Mouse (Mus musculus): Measurements from ENCODE around the gene Pnpla5. TPM values are rescaled to one million over a fixed set of nuclear protein-coding genes. Genes with fewer than 3 reads are reported as not detected.
"Not testable (repeated sequence)": the region's sequence is repeated elsewhere in the genome, so short reads cannot be mapped to it uniquely, and the experiment has no call there.

Gene Pnpla5
- 0.04 TPM in 1 of 2 replicates, not detected in the other for polyA plus RNA-seq (2012; rRNA removed)

DNA sequence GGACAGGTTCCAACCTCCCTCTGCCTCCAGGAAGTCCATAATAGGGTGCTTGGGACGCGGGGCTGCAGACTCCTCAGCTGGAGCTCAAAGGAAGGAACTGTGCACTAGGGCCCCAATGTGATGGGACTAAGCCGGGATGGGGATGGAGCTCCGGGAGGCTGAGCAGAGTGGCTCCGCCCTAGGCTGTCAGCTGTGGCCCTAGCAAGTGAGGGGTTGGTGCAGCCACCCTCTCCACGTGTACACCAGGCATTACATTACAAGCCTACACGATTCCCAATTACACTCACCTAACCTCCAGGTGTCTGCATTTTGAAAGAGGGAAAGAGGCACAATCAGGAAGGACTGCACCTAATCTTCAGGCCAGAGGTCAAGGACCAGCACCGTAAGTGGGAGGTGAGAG, at the start of gene Pnpla5:
TSS of gene Pnpla5 (minus strand) at position 101 of the 400 bp plus-strand sequence.
- no peak for DNase-seq (ENCODE audit: extremely low spot score in 1 of 2, low spot score in 1 of 2)

DNA sequence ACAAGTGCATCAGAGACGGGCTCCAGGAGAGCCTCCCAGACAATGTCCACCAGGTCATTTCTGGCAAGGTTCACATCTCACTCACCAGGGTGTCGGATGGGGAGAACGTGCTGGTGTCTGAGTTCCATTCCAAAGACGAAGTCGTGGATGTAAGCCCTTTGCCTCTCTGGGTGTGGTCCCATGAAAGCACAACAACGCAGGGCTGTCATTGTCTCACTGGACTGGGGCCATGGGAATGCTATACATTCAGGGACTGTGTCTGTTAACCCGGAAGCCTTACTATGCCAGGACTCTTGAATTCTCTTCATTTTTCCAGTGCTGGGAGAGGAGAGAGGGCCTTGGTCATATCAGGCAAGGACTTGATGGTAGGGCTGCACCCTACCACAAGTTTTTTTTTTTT, 48.2 kb upstream of the Pnpla5 start:
- DNase-seq (ENCODE audit: extremely low spot score in 1 of 2, low spot score in 1 of 2) = no peak

DNA sequence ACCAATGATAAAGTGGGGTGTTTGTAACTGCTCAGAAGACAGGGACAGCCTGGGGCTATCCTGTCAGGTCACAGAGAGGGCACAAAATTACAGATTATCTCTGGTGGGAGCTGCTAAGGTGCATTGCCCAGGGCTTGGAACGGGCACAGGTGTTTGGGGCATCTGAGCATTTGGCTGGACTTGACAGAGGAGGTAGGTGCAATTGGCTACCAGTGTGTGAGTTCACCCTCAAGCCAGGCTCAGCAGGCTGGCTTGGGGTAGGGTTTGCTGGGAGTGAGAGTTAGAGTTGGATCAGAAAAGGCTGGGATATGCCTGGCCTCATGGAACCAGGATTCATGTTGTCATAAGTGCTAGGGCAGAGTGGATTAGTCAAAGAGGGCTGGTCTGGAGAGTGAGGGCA, 46.5 kb upstream of the Pnpla5 start:
- no peak for DNase-seq (ENCODE audit: extremely low spot score in 1 of 2, low spot score in 1 of 2)

DNA sequence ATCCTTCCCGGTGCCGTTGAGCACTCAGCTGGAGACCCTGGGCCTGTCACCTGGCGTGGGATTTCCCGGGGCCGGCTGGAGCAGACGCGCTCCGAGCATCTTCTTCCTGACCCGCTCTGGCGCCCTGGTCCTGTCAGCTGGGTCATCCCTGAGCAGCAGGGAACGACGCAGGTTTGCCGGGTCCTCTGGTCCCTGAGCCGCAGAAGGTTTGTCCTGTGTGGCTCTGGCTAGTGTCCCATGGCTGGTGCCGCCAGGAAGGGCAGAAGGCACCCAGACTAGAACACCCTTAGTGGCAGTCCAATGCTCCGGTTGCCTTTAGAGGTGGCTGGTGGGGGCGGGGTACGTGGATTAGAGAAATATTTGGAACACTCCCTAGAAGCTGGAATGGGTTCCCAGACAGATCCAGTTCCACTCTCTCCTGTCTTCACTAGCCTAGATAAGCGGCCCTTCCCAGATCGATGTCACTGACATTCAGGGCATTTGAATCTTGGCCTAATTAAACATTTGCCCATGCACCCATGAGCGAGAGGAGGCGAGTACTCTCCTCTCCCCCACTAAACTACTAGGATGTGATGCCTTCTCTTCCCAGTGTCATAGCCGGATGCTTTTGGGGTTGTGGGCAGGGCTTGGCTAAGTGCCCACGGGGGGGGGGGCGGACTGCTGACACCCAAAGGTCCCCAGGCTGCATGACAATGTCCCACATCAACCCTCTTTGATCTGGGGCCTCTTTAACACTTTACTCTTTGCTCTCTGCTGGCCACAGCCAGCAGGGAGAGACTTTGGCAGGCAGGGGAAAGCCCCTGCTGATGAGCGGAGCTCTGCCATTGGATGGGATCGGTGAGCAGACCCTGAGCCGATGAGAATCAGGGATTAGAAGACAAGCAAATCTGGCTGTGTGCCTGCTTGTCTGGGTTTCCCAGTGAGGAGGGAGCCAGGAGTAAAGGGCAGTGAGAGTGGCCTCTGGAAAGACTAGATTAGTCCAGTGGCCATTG, 45.5 kb upstream of the Pnpla5 start:
- DNase-seq (ENCODE audit: extremely low spot score in 1 of 2, low spot score in 1 of 2) = peak in 1 of 2 experiments; percentile 35

DNA sequence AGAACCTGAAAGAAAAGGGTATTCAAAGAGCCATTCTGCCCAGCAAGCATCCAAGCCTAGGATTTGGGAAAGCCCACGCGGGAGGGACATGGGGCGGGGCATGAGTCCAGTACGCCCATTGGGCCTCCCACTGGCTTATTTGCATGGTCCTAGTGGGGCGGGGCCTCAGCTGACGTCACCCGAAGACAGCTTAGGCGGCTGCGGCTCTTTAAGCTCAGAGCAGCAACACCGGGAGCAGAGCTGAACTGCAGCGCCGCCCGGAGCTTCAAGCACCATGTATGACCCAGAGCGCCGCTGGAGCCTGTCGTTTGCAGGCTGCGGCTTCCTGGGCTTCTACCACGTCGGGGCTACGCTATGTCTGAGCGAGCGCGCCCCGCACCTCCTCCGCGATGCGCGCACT, 44.6 kb upstream of the Pnpla5 start, which contains the start of gene Pnpla3:
TSS of gene Pnpla3 (plus strand) at position 238 of the 400 bp plus-strand sequence.
- peak; percentile 97 for DNase-seq (ENCODE audit: extremely low spot score in 1 of 2, low spot score in 1 of 2)

DNA sequence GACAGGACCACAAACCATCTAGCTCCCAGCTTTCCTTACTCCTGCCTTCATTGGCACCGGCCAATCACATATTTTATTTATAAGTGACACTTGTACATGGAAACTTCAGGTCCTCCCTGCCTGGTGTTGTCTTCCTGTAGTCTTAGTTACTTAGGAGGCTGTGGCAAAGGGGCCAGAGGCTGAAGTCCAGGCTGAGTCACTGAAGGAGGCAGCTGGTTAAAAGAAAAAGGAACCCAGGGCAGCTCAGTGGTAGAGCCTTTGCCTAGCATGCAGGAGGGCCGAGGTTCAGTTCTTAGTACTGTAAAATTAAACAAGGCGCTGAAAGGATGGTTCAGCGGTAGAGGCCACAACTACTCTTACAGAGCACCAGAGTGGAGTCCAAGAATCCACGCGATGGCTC, 43.8 kb upstream of the Pnpla5 start:
- DNase-seq (ENCODE audit: extremely low spot score in 1 of 2, low spot score in 1 of 2) = no peak

DNA sequence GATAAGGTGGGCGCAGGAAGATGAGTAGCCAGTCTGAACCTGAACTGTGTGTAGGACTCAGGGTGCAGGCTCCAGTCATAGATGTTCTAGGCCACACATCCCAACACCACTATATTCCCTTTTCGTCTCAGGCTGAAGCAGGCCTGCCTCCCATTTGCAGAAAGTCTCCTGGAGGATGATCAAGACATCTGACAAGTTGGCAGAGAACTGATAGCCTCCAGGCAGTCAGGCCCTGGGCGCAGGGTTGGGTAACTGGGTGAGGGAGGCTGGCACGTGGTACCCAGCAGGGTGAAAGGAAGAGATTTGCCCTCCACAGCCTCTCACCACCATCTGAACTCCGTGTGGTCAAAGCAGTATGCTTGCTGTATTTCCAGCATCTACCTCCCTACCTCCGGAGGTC, 38.9 kb upstream of the Pnpla5 start:
- DNase-seq (ENCODE audit: extremely low spot score in 1 of 2, low spot score in 1 of 2) = no peak

DNA sequence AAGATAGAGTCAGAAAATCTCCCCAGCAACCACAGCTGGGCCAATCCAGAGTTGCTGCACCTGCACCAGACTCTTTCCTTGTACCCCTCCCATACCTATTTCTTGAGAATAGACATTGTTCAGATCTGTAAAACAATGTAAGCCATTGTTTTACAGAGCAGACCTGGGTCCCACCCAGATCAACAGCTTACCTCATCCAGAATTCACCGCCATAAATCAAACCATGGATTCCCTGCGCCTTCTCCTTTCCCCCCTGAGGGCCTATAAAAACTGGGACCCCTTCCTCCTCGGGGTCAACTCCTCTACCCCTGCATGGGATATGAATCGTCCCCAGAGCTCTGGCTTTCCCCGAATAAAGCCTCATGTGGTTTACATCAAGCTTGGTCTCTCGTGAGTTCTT, 34.6 kb upstream of the Pnpla5 start:
- DNase-seq (ENCODE audit: extremely low spot score in 1 of 2, low spot score in 1 of 2) = not testable (repeated sequence)

DNA sequence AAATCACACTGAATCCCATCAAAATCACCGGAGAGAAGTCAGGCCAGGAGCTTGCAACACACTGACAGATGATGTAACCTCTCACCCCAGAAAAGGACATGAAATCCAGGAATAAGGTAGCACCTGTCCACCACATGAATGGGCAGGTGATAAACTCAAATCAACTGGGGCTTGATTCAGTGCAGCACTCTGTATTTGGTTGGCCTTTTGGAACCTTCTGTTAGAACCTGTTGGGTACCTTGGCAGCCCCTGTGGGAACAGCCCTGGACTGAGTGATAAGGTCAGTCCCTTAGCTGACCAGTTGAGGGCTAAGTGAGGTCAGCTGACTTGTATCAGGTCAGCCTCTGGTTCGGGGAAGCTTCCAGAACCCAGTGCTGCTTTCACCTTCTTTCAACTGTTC, 33.2 kb upstream of the Pnpla5 start:
- no peak for DNase-seq (ENCODE audit: extremely low spot score in 1 of 2, low spot score in 1 of 2)

DNA sequence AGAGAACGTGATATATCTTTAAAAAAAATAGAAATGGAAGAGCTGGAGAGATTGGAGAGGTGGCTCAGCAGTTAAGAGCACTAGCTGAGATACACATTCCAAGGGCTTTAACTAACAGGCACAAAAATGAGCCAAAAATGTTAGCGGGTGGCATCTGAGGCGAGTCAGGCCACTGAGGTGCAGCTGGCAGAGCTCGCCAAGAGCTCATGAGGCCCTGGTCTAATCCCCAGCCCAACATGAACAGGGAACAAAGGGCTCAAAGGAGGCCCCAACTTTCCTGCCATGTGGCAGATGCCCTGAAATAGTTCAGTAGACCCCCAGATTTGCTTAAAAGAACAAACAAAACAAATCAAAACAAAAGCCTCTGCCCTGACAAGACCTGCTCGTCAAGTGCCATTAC, 18.0 kb upstream of the Pnpla5 start:
- no peak for DNase-seq (ENCODE audit: extremely low spot score in 1 of 2, low spot score in 1 of 2)

DNA sequence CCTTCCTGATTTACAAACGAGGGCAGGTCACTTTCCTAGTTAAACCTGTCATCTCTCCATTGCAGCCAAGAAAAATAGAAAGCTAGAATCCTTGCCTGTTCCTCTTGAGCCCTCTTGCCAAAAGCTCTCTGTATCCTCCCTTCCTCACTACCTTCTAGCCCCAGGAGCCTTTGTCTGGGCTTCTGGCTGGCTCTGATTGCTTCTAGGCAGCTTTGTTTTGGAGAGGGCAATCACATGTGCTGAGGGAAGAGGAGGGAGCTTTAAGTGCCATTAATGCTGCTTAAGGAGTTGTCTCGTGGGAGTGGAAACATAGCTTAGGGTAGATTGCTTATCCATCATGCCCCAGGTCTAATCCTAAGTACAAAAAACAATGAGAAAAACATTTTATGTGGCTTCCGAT, 17.1 kb upstream of the Pnpla5 start:
- no peak for DNase-seq (ENCODE audit: extremely low spot score in 1 of 2, low spot score in 1 of 2)

DNA sequence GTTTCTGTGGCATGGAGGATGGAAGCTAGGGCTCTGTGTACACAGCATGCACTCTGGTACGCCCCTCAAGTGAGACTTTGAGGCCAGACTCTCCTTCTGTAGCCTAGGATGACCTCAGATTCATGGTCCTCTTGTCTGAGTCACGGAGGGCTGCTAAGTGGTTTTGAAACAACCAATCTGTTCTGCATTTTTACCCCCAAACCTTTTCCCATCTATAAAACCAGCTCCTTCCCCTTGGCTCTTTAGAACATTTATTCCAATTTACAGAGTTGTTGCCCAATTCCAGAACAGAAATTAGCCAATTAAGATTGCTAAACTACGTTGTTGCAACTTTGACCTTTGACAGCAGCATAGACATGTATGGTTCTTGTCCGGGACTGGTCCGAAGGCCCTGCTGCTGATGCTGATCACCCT, 16.6 kb upstream of the Pnpla5 start:
- DNase-seq (ENCODE audit: extremely low spot score in 1 of 2, low spot score in 1 of 2) = no peak

DNA sequence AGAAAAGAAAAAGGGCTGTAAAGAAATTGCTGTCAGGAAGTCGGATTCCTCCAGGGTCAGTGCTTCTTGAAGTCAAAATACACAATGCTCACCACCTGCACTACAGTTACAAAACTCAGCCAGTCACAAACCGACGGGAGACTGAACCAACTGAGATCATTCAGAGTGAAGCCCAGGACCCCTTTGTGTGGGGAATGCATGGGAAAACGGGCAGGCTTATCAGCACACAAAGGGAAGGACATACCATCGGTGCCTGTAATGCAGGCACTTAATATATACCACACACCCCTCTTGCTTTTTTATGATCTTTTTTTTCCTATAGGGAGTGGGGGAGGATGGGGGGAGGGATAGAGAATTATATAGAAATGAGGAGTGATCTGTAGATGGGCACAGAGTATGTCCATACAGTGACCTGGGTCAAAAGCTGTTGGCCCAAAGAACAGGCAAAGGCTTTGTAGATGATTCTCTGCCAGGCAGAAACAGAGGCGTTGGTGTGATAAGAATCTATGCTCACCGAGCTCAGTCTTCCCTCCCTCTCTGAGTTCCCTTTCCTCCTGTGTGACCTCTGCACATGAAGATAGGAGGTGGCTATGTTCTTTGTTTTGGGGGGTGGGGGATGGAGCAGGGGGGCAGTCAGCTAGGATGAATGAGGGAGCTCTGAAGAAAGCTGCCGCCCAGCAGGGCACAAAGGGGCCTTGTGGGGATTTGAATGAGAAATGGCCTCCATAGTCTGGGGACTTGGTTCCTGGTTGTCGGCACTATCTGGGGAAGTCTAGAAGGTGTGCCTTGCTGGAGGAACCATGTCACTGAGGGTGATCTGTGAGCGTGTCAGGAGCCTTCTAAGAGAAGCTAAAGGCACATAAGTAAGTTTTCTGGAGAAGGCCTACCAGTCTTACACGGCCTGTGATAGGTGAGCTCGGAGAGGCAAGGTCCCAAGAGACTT, 13.8 kb upstream of the Pnpla5 start:
- no peak for DNase-seq (ENCODE audit: extremely low spot score in 1 of 2, low spot score in 1 of 2)

DNA sequence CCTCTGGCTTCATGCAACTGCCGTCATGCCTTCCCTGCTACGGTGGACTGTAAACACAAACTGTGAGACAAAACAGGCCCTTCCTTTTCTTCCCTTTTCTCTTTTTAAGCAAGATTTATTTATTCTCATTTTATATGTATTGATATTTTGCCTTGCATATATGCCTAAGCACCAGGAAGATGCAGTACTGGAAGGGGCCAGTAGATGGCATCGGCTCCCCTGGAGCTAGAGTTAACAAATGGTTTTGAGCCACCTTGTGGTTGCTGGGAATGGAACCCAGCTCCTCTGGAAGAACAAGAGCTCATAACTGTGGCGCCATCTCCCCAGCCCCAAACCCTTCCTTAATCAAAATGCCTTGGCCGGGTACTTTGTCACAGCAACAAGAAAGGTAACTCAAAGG, 12.5 kb upstream of the Pnpla5 start:
- no peak for DNase-seq (ENCODE audit: extremely low spot score in 1 of 2, low spot score in 1 of 2)

DNA sequence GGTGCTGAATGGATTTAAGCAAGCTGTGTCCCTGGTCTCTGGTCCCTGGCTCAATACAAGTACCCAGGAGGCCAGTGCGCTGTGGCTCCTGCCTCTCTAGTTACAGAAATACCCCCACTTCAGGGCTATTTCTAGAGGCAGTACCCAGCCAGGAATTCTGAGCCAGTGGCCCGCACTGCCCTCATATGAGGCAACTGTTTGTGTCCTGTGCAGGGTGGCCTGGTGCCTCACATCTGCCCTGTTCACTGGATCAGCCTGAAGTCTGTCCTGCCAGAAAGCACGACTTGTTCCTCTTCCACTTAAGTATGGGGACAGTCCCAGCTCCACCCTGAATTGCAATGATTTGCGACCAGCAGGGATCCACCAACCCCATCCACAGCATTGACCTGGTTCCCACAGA, 10.5 kb upstream of the Pnpla5 start:
- no peak for DNase-seq (ENCODE audit: extremely low spot score in 1 of 2, low spot score in 1 of 2)

DNA sequence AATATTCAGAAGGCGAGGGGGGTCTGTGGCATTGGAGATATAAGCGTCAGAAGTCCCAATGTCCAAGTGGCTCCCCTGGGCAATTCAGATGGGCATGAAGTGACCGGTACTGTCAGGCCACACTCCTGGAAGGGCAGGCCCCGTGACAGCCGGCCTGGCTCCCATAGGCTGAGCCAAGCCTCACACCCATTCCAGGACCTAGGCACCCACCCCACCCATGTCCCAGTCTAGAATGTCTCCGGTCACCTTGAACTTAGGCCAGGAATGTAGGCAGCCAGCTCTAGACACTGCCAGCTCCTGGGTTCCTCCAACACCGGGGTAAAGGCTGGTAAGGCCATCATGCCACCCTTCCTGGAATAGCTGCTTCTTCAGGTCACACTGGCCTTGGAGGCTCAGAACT, 9.0 kb upstream of the Pnpla5 start:
- DNase-seq (ENCODE audit: extremely low spot score in 1 of 2, low spot score in 1 of 2) = no peak

DNA sequence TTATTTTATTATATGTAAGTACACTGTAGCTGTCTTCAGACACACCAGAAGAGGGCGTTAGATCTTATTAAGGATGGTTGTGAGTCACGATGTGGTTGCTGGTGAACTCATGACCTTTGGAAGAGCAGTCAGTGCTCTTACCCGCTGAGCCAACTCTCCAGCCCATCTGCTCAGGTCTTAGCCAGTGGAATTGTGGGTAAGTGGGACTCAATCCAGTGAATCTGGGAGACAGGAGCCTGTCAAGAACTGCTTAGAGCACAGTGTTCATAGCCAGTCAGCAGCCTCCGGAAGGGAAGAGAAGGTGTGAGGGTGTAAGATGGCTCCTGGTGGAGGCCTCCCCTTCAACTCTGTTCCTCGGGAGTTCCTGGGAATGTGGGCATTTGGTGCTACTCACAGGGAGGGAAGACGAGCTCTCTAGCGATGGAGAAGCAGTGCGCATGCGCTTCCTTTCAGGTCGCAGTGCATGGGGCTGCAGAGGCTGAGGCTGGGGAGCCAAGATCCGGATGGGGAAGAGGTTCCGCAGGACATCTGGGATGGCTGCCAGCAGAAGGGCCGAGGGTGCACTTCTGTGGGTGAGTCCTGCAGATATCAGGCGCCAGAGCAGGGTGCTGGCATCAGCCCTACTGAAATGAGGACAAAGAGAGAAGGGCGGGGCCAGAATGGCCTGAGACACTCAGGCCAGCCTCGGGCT, 8.3 kb upstream of the Pnpla5 start:
- peak in 1 of 2 experiments; percentile 6 for DNase-seq (ENCODE audit: extremely low spot score in 1 of 2, low spot score in 1 of 2)

DNA sequence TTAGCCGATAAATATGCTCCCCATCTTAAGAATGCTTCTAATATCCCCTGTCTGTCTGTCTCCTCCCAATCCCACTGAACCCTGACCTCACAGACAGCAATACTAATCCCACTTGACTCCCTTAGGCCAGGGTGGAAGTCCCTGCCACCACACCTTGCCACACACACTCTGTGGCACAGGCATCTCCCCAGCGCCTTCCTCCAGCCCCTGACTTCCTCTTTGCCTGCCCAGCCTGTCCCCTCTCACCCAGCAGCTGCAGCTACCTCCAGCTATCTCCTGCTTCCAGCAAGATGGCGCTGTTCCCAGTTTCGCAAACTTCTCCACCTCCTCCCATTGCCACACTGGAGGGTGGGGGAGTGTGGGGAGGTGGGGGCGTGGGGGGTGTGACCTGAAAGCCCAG, 3.9 kb upstream of the Pnpla5 start:
- no peak for DNase-seq (ENCODE audit: extremely low spot score in 1 of 2, low spot score in 1 of 2)

DNA sequence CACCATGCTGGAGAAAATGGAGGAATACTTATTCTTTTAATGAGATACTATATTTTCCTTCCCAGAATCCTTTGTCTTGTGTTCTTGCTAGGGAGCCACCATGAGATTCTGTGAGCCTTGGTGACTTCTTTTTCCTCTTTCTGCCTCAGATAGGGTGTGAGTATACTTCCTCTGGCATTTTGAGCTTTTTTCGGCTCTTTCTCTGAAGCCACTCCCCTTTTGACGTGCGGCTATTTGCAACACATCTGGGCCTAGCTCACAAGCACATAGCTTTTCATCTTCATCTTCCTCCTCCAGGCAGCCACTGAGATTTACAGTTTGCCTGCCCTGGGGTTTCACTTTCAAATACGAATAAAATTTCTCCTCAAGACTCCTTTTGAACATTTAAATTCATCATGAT, 3.5 kb upstream of the Pnpla5 start:
- no peak for DNase-seq (ENCODE audit: extremely low spot score in 1 of 2, low spot score in 1 of 2)

DNA sequence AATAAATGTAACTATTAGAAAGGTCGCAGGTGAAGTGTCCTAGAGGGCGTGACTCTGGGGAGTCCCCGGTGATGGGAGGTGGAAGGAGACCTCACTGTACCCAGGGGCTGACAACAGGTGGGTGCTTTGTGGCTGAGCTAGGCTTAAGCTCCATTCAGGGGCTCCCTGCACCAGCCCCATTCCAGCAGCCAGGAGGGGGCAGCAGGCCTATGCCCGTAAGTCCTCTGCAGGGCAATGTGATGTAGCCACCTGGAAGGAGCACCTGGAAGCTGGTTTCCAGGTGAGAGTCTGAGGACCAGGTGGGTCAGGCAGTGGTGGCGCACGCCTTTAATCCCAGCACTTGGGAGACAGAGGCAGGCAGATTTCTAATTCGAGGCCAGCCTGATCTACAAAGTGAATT, 1.1 kb upstream of the Pnpla5 start:
- no peak for DNase-seq (ENCODE audit: extremely low spot score in 1 of 2, low spot score in 1 of 2)

DNA sequence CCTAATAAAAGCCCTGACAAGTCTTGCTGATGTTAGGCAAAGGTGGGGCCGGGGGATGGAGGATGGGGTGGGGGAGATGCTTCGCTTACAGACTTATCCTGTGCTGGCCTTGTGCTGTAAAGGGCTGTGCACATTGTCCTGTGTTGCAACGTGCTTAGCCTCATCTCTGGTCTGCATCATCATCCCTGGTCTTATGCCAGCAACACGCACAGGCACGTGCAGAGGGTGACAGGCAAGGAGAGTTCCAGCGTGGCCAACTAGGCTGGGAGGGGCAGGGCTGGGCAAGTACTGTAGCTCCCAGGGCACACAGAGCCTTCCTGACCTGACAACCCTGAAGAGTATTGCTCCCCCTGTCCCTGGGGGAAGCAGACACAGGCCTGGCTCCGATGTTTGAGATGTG, 1.9 kb downstream of the Pnpla5 start:
- no peak for DNase-seq (ENCODE audit: extremely low spot score in 1 of 2, low spot score in 1 of 2)
